Mouse (Mus musculus) hindbrain, embryonic 10.5 days (tissue): ENCODE measurements around the gene Fut1. TPM values are rescaled to one million over a fixed set of nuclear protein-coding genes. Genes with fewer than 3 reads are reported as not detected.
A peak's percentile ranks its signal among the peaks of the same experiment; 100 is the strongest.
"Not testable (repeated sequence)": the region's sequence is repeated elsewhere in the genome, so short reads cannot be mapped to it uniquely, and the experiment has no call there.

ENCODE experiments used
- DNase-seq: peaks from one replicate; pipeline ENCODE4 v3.0.0-alpha.2; 2017; ENCODE audit warnings: low spot score
- H3K27ac ChIP-seq: fragments of 300-500 bp; sonication (generic); 2 replicates; pipeline ENCODE4 v1.5.1; 2016; ENCODE audit warnings: mild to moderate bottlenecking, moderate library complexity
- H3K27me3 ChIP-seq: fragments of 300-500 bp; sonication (generic); 2 replicates; pipeline ENCODE4 v1.6.1; 2016; ENCODE audit warnings: mild to moderate bottlenecking; ENCODE audit not compliant: poor library complexity, insufficient read depth, severe bottlenecking
- H3K36me3 ChIP-seq: fragments of 300-500 bp; sonication (generic); 2 replicates; pipeline ENCODE4 v1.6.1; 2016; ENCODE audit warnings: mild to moderate bottlenecking, moderate library complexity
- H3K4me1 ChIP-seq: fragments of 300-500 bp; sonication (generic); replicated peaks from 2 replicates; pipeline ENCODE4 v1.6.1; 2016; ENCODE audit warnings: mild to moderate bottlenecking
- H3K4me3 ChIP-seq: fragments of 300-500 bp; sonication (generic); 2 replicates; pipeline ENCODE4 v1.5.1; 2016; ENCODE audit warnings: mild to moderate bottlenecking, moderate library complexity
- H3K9me3 ChIP-seq: fragments of 300-500 bp; sonication (generic); 2 replicates; pipeline ENCODE4 v1.6.1; 2016; ENCODE audit warnings: mild to moderate bottlenecking, moderate library complexity
- WGBS: fragments of 180-500 bp; shearing (Covaris S2); methylation state at CpG from one replicate; pipeline ENCODE4 v1.1.7; 2016; 5-methylcytosine and 5-hydroxymethylcytosine counted together
- polyA plus RNA-seq: library from polyadenylated mRNA; unstranded; fragments of >200 nt; fragmentation: Nextera tagmentation; extraction: Ambion mirVana; gene quantifications from 2 replicates; pipeline ENCODE4 v1.2.1, GENCODE M21; 2016

Gene Fut1
- polyA plus RNA-seq, 1 experiment from 2014 or later, result not detected

- Histone ChIP-seq H3K27me3 (peaks cover 13% of the 10 kb centered on the region; the same call in 1 of the 2 replicates), H3K27ac (peak overlapping the region; percentile 96), H3K4me1 (peaks cover 51% of the 10 kb centered on the region), H3K4me3 (peak overlapping the region; percentile 58), H3K36me3 (no peaks in the 10 kb centered on the region), H3K9me3 (no peaks in the 10 kb centered on the region)
- 67% methylated on average over 6 of the region's 6 CpGs for WGBS
- no peak for DNase-seq
Measured at GRCm38 (mm10) chr7:45644872-45645590, 27.9 kb downstream of the Fut1 start.

GRCm38 (mm10) chr7:45645591-45645971 lies 28.5 kb downstream of the Fut1 start:
- DNase-seq, result no peak
- no peak overlapping the region for H3K4me3 ChIP-seq
- no peaks in the 10 kb centered on the region for H3K9me3 ChIP-seq
- peaks cover 46% of the 10 kb centered on the region for H3K4me1 ChIP-seq
- H3K27ac ChIP-seq, result no peak overlapping the region
- peaks cover 8% of the 10 kb centered on the region; the same call in 1 of the 2 replicates for H3K27me3 ChIP-seq
- no peaks in the 10 kb centered on the region for H3K36me3 ChIP-seq
- 79% methylated on average over 7 of the region's 7 CpGs for WGBS

DNA sequence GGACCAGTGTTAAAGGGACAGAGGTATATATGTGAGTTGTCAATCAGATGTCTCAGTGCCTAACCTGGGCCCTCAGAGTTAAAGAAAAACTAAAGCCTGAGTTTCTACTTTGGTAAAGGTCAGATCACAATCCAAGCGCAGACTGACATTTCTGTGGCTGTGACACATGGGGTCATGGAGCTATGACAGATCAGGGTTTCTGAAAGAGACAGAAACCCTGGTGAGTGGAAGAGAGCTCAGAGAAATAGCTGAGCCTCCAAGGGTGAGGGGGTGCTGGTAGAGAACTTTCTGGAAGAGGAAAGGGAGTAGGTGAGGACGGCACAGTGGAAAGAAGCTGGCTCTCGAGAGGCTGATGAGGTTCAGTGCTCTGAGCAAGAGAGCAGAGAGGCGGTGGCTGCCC lies 29.6 kb downstream of the Fut1 start:
- H3K4me1 ChIP-seq, result peaks cover 36% of the 10 kb centered on the region
- H3K4me3 ChIP-seq, result no peak overlapping the region
- H3K9me3 ChIP-seq, result no peaks in the 10 kb centered on the region
- H3K27me3 ChIP-seq, result no peaks in the 10 kb centered on the region
- no peak for DNase-seq
- H3K36me3 ChIP-seq, result no peaks in the 10 kb centered on the region
- H3K27ac ChIP-seq, result no peak overlapping the region
- 83% methylated on average over 4 of the region's 4 CpGs for WGBS

DNA sequence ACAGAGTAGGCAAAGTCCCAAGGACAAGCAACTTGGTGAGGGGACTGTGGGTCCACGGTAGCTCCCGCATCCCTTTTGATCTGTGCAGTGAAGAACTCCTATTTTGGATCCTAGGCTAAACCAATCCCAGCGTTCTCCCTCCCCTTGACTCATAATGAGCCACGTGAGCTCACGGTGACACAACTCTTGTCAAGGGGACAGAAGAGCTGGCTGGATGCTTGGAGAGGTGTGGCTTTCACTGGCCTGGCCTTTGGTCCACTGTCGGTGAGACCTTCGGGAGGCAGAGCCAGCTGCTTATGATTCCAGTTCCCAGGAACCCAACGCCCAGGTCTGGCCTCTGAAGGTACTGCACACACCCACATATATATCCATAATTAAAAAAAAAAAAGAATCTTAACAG lies 32.3 kb downstream of the Fut1 start:
- no peak overlapping the region for H3K27ac ChIP-seq
- no peak for DNase-seq
- H3K9me3 ChIP-seq, result no peaks in the 10 kb centered on the region
- no peak overlapping the region for H3K4me3 ChIP-seq
- H3K27me3 ChIP-seq, result no peaks in the 10 kb centered on the region
- 81% methylated on average over 8 of the region's 8 CpGs for WGBS
- no peaks in the 10 kb centered on the region for H3K36me3 ChIP-seq
- peaks cover 17% of the 10 kb centered on the region for H3K4me1 ChIP-seq

GRCm38 (mm10) chr7:45650484-45650883 lies 33.4 kb downstream of the Fut1 start:
- not testable (repeated sequence) for H3K9me3 ChIP-seq, H3K36me3 ChIP-seq, H3K27ac ChIP-seq, H3K27me3 ChIP-seq, DNase-seq, H3K4me3 ChIP-seq
- peaks cover 14% of the 10 kb centered on the region for H3K4me1 ChIP-seq
- WGBS, result 93% methylated on average over 20 of the region's 20 CpGs

GRCm38 (mm10) chr7:45654424-45655047 lies 37.4 kb downstream of the Fut1 start:
- WGBS, result 31% methylated on average over 17 of the region's 17 CpGs
- H3K4me1 ChIP-seq, result peaks cover 15% of the 10 kb centered on the region
- H3K4me3 ChIP-seq, result peak overlapping the region; percentile 30
- no peaks in the 10 kb centered on the region for H3K27me3 ChIP-seq
- H3K27ac ChIP-seq, result peak overlapping the region; percentile 43; the same call in 1 of the 2 replicates
- no peak for DNase-seq
- peaks cover 2% of the 10 kb centered on the region; the same call in 1 of the 2 replicates for H3K9me3 ChIP-seq
- no peaks in the 10 kb centered on the region for H3K36me3 ChIP-seq

DNA sequence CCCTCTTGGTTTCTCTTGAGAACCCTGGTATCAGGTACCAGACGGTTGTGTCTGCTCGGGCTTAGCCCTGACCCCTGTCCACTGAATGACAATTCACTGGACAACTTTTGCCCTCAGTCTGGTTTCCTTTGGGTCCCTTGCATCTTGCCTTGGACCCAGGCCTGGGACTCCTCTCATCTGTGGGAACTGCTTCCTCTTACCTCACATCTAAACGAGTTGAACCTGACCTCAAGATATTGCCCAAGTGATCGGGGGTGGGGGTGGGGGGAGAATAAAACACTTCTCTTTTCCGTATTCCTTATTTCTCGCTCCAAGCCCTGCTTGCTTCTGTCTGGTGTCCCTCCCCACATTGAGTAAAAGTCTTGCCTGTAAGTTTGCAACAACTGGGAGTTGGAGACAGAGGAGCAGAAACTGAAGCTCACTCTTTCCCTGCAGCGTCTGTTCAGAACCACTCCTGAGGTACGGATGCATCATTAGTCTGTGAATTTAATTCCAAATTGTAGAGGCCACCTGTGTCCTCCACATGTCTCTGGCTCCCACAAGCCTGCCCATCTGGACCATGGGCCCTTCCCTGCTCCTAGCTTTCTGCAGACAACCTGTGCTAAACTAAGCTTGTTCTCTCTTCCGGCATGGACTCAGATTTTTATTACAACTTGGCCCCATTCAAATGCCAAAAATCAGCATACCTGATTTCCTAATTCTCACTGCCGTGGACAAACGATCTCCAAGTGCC lies 43.8 kb downstream of the Fut1 start:
- H3K4me3 ChIP-seq, result no peak overlapping the region
- peaks cover 27% of the 10 kb centered on the region for H3K4me1 ChIP-seq
- no peak for DNase-seq
- H3K27me3 ChIP-seq, result peaks cover 5% of the 10 kb centered on the region; the same call in 1 of the 2 replicates
- H3K9me3 ChIP-seq, result peaks cover 2% of the 10 kb centered on the region; the same call in 1 of the 2 replicates
- WGBS, result 87% methylated on average over 11 of the region's 11 CpGs
- no peak overlapping the region for H3K27ac ChIP-seq
- no peaks in the 10 kb centered on the region for H3K36me3 ChIP-seq

GRCm38 (mm10) chr7:45661702-45662101 lies 44.6 kb downstream of the Fut1 start:
- H3K36me3 ChIP-seq, H3K4me3 ChIP-seq, H3K27ac ChIP-seq, H3K9me3 ChIP-seq, H3K27me3 ChIP-seq, DNase-seq: not testable (repeated sequence)
- 90% methylated on average over 6 of the region's 6 CpGs for WGBS
- H3K4me1 ChIP-seq, result peaks cover 24% of the 10 kb centered on the region

DNA sequence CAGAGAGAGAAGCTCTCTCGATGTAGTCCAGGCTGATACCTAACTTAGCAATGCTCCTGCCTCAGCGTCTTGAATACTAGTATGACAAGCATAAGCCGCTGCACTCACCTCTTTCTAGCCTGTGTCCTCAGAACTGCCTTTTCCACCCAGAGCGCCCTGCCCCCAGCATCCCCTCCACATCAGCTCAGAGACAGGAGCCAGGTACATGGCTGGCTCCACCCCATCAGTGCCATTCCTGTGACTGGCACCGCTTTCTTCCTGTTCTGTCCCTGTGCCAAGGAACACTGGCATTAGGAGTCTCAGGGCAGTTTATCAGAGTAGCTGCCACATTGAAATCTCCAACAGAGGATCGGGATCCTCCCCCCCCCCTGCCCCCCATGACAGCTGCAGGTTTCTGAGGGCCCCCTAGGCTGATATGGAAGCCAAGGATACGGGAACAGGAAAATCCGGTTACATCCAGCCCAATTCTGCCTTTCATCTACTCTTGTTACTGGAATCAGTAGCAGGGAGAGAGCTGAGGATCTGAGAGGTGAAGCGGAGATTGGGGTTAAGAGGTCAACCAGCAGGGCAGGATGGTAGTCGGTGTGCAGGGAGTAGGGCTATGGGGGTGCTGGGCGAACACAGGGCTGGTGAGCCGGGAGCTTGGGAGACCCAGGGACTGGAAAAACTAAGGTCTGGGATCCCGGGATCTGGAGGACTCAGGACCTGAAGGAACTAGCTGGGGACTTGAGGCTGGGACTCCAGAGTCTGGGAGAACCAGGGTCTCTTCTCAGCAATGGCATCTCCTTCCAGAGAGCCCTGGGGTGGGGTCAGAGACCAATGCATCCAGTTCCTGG lies 48.4 kb downstream of the Fut1 start:
- 59% methylated on average over 13 of the region's 13 CpGs for WGBS
- peaks cover 5% of the 10 kb centered on the region; the same call in 1 of the 2 replicates for H3K27me3 ChIP-seq
- H3K27ac ChIP-seq, result peak overlapping the region; percentile 62
- no peak for DNase-seq
- peaks cover 24% of the 10 kb centered on the region for H3K4me1 ChIP-seq
- H3K4me3 ChIP-seq, result no peak overlapping the region
- no peaks in the 10 kb centered on the region for H3K36me3 ChIP-seq
- 0 out of 2 replicates have a peak, but pooled peaks cover 5% of the 10 kb centered on the region for H3K9me3 ChIP-seq

GRCm38 (mm10) chr7:45666161-45666560 lies 49.1 kb downstream of the Fut1 start, which contains the start of gene Fut2:
Fut2 (minus strand) TSS chr7:45666394.
- Histone ChIP-seq H3K4me1 (peaks cover 24% of the 10 kb centered on the region), H3K9me3 (0 out of 2 replicates have a peak, but pooled peaks cover 5% of the 10 kb centered on the region), H3K27me3 (peaks cover 5% of the 10 kb centered on the region; the same call in 1 of the 2 replicates), H3K36me3 (no peaks in the 10 kb centered on the region), H3K4me3 (no peak within 1 kb of the TSS), H3K27ac (peak within 1 kb of the TSS; percentile 62)
- 81% methylated on average over 7 of the region's 7 CpGs for WGBS
- DNase-seq, result no peak

DNA sequence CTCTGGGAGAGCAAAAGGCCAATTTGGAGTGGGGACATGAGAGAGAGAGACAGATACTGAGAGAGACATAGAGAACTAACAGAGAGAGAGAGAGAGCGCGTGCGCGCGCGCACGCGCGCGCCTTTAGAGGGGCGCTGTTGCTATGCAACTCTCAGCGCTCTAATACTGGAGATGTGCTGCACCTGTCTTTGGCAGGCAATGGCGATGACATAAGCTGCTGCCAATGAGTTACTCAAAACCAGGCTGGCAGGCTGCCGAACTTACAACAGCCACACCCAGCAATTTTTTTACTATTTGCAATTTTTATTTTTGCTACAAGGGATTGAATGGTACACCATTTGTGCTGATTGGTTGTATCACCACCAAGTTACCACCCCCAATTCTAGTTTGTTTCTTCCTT lies 50.7 kb downstream of the Fut1 start:
- 0 out of 2 replicates have a peak, but pooled peaks cover 5% of the 10 kb centered on the region for H3K9me3 ChIP-seq
- no peak overlapping the region for H3K4me3 ChIP-seq
- peaks cover 5% of the 10 kb centered on the region; the same call in 1 of the 2 replicates for H3K27me3 ChIP-seq
- H3K36me3 ChIP-seq, result no peaks in the 10 kb centered on the region
- no peak for DNase-seq
- H3K4me1 ChIP-seq, result peaks cover 24% of the 10 kb centered on the region
- WGBS, result 74% methylated on average over 14 of the region's 14 CpGs
- H3K27ac ChIP-seq, result no peak overlapping the region

DNA sequence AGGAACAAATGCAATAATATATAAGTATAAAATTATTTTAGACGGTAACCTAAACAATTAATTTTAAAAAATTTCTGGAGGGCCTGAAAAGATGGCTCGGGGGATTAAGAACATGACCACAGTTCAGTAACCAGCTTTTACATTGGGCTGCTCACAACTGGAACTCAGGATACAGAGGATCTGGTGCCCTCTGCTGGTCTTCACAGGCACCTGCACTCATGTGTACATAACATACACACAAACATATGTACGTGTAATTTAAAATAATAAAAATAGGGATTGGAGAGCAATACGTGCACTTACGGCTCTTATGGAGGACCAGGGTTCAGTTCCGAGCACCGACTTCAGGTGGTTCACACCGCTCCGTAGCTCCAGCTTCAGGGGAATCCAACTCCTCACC lies 51.8 kb downstream of the Fut1 start:
- H3K9me3 ChIP-seq, result 0 out of 2 replicates have a peak, but pooled peaks cover 5% of the 10 kb centered on the region
- no peak overlapping the region for H3K27ac ChIP-seq
- H3K4me1 ChIP-seq, result peaks cover 20% of the 10 kb centered on the region
- no peaks in the 10 kb centered on the region for H3K36me3 ChIP-seq
- no peak overlapping the region for H3K4me3 ChIP-seq
- WGBS, result 94% methylated on average over 9 of the region's 9 CpGs
- H3K27me3 ChIP-seq, result peaks cover 5% of the 10 kb centered on the region; the same call in 1 of the 2 replicates
- DNase-seq, result no peak
